Mouse (Mus musculus): ENCODE results near the gene Homez. TPM values are rescaled to one million over a fixed set of nuclear protein-coding genes. Genes with fewer than 3 reads are reported as not detected.

Homez gene
- polyA plus RNA-seq, 1 experiment from 2014 or later, result 5.3 TPM

DNA sequence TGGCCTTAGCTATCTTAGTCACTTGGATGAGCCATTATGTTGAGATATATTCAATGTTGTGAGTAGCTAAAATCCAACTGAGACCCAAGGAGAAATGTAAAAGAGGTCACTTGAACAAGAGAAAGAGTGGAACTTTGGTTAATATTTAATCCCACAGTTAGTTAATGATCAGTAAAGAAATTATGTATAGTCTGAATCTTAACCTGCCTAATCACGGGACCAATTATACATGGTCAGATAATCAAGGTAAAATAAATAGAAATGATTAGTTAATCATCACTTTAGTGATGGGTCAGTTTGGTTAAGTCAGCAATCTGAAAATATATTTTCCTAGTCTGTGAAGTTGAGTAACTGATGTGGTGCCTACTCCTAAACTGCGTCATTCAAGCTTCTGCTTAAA lies 48.5 kb downstream of the Homez start:
- Histone ChIP-seq H3K27ac (replicated peaks) (no peak overlapping the region), H3K4me3 (no peak overlapping the region), H3K27me3 (replicated peaks) (no peaks in the 10 kb centered on the region; the same call in 1 of the 2 replicates), H3K9ac (no peak overlapping the region), H3K4me2 (no peak overlapping the region), H3K4me1 (no peaks in the 10 kb centered on the region), H3K9me3 (no peaks in the 10 kb centered on the region), H3K36me3 (no peaks in the 10 kb centered on the region)
- WGBS, result 83% methylated on average over 2 of the region's 2 CpGs
- ATAC-seq (ENCODE audit: extremely low read depth, insufficient number of reproducible peaks, low FRiP score, low TSS enrichment), result no peak

DNA sequence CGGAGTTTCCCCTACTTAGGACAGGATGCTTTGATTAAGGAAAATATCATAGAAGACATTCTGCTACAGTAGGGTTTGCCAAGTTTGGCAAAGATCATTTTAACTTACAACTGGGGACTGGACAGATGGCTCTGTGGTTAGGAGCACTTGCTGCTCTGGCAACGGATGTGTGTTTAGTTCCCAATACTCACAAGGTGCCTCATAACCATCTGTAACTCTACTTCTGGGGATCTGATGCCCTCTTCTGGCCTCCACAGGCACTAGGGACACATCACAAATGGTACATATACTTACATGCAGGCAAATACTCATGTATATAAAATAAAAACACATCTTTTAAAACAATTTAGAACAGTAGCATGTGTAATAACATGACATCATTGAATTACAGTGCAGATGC lies 53.0 kb downstream of the Homez start:
- no peaks in the 10 kb centered on the region for H3K36me3 ChIP-seq
- H3K4me3 ChIP-seq, result no peak overlapping the region
- no peaks in the 10 kb centered on the region for H3K4me1 ChIP-seq
- no peaks in the 10 kb centered on the region; the same call in 1 of the 2 replicates for H3K27me3 ChIP-seq (replicated peaks)
- no peaks in the 10 kb centered on the region for H3K9me3 ChIP-seq
- no peak for ATAC-seq (ENCODE audit: extremely low read depth, insufficient number of reproducible peaks, low FRiP score, low TSS enrichment)
- H3K4me2 ChIP-seq, result no peak overlapping the region
- H3K27ac ChIP-seq (replicated peaks), result no peak overlapping the region
- WGBS, result 52% methylated on average over 2 of the region's 2 CpGs
- no peak overlapping the region for H3K9ac ChIP-seq

DNA sequence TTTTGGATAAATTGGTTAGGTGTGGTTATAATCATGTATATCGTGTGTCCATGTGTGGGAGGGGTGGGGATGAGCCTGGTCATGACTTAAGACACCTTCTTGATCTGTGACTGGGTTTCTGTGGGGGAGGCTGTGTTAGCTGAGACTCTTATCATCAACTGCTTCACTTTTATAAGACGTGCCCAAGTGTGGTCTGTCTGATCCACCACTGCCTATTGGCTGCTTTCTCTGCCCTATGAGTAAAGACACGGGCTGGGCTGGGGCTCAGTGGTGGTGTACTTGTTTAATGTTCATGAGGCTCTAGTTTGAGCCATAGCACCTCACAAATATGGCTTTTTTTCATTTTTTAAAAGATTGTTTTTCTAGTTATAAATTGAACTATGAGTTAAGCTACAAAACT lies 55.0 kb downstream of the Homez start:
- H3K4me3 ChIP-seq, result no peak overlapping the region
- H3K4me2 ChIP-seq, result no peak overlapping the region
- H3K27ac ChIP-seq (replicated peaks), result no peak overlapping the region
- no peaks in the 10 kb centered on the region for H3K36me3 ChIP-seq
- no peaks in the 10 kb centered on the region for H3K4me1 ChIP-seq
- 41% methylated on average over 3 of the region's 3 CpGs for WGBS
- H3K9me3 ChIP-seq, result no peaks in the 10 kb centered on the region
- H3K27me3 ChIP-seq (replicated peaks), result no peaks in the 10 kb centered on the region; the same call in 1 of the 2 replicates
- H3K9ac ChIP-seq, result no peak overlapping the region
- no peak for ATAC-seq (ENCODE audit: extremely low read depth, insufficient number of reproducible peaks, low FRiP score, low TSS enrichment)

DNA sequence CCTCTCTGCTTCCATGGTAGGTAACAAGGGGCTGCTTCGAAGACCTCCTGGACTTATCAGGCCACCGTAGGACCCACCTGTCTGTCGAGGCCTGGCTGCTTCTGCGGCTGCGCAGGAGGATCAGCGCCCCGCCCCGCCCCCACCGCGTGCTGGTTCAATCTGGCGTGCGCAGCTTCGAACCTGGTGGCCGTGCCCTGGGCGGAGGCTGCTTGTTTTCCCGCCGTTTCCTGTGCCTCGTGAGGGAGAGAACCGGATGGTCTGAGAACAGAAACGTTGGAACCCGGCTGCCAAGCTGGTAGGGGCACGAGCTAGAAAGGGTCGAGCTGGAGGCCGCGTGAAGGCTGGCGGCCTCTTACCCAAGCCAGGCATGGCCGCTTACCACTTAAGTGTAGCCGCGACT lies 56.8 kb downstream of the Homez start, which contains the start of gene Rnf212b:
Gene Rnf212b (plus strand): TSS at position 151 of the 400 bp plus-strand sequence.
- no peak within 1 kb of the TSS for H3K4me2 ChIP-seq
- H3K36me3 ChIP-seq, result no peaks in the 10 kb centered on the region
- no peak within 1 kb of the TSS for H3K9ac ChIP-seq
- H3K4me3 ChIP-seq, result no peak within 1 kb of the TSS
- H3K27ac ChIP-seq (replicated peaks), result no peak within 1 kb of the TSS
- WGBS, result 74% methylated on average over 29 of the region's 29 CpGs
- no peaks in the 10 kb centered on the region; the same call in 1 of the 2 replicates for H3K27me3 ChIP-seq (replicated peaks)
- ATAC-seq (ENCODE audit: extremely low read depth, insufficient number of reproducible peaks, low FRiP score, low TSS enrichment), result no peak
- H3K4me1 ChIP-seq, result peaks cover 11% of the 10 kb centered on the region
- H3K9me3 ChIP-seq, result no peaks in the 10 kb centered on the region

DNA sequence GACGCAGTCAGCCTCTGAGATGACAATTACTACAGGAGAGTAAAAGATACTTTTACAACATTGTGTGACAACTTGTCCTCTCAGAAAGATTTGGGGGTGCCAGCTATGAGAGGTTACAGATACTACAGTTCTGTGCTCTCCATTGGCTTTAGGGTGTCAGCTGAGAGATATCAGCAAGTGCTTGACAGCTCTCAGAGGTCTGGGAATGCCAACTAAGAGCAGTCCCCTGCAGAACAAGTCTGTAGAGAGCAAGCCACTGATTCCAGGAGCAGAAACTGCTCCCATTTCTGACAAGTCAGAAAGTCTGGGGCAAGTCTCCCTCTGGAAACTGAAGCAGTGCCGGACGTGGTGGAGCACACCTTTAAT lies 61.1 kb downstream of the Homez start:
- no peak; the same call in 1 of the 2 replicates for ATAC-seq (ENCODE audit: extremely low read depth, insufficient number of reproducible peaks, low FRiP score, low TSS enrichment)

GRCm38 (mm10) chr14:54808718-54809667 lies 61.8 kb downstream of the Homez start:
- H3K27ac ChIP-seq (replicated peaks), result peak overlapping the region; percentile 87
- no peak overlapping the region for H3K9ac ChIP-seq
- no peak for ATAC-seq (ENCODE audit: extremely low read depth, insufficient number of reproducible peaks, low FRiP score, low TSS enrichment)
- H3K4me2 ChIP-seq, result peak overlapping the region; percentile 33; the same call in 1 of the 2 replicates
- H3K36me3 ChIP-seq, result no peaks in the 10 kb centered on the region
- H3K4me1 ChIP-seq, result peaks cover 14% of the 10 kb centered on the region
- H3K27me3 ChIP-seq (replicated peaks), result no peaks in the 10 kb centered on the region; the same call in 1 of the 2 replicates
- no peaks in the 10 kb centered on the region for H3K9me3 ChIP-seq
- no peak overlapping the region for H3K4me3 ChIP-seq
- WGBS, result 37% methylated on average over 4 of the region's 4 CpGs

More for the DNA sequence above, 61.1 kb downstream of the Homez start:
- Histone ChIP-seq H3K4me2 (peak overlapping the region; percentile 33; the same call in 1 of the 2 replicates), H3K27ac (replicated peaks) (peak overlapping the region; percentile 87), H3K4me3 (no peak overlapping the region), H3K9me3 (no peaks in the 10 kb centered on the region), H3K27me3 (replicated peaks) (no peaks in the 10 kb centered on the region; the same call in 1 of the 2 replicates), H3K4me1 (peaks cover 14% of the 10 kb centered on the region), H3K9ac (no peak overlapping the region), H3K36me3 (no peaks in the 10 kb centered on the region)
- WGBS, result 23% methylated on average over 3 of the region's 3 CpGs

- ATAC-seq (ENCODE audit: extremely low read depth, insufficient number of reproducible peaks, low FRiP score, low TSS enrichment), result no peak
- no peak overlapping the region for H3K4me3 ChIP-seq
- peaks cover 23% of the 10 kb centered on the region for H3K4me1 ChIP-seq
- H3K9ac ChIP-seq, result no peak overlapping the region
- H3K27ac ChIP-seq (replicated peaks), result no peak overlapping the region
- H3K4me2 ChIP-seq, result no peak overlapping the region
- no peaks in the 10 kb centered on the region for H3K27me3 ChIP-seq (replicated peaks)
- 63% methylated on average over 4 of the region's 4 CpGs for WGBS
- no peaks in the 10 kb centered on the region for H3K9me3 ChIP-seq
- H3K36me3 ChIP-seq, result no peaks in the 10 kb centered on the region
Measured at GRCm38 (mm10) chr14:54806124-54806523, 64.6 kb downstream of the Homez start.

Other genes with a start within 250 kb of the Homez start
- gene Psmb11, start 249.5 kb downstream of the Homez start, polyA plus RNA-seq (2015; fragmentation: Nextera tagmentation; extraction: Ambion mirVana), result 0.23 and 0.68 TPM in 2 replicates
- gene Gm17606, start 230.0 kb downstream of the Homez start, polyA plus RNA-seq (2015; fragmentation: Nextera tagmentation; extraction: Ambion mirVana), result not detected in 2 replicates
- 1.7 and 2.1 TPM in 2 replicates for gene Cdh24, start 229.6 kb downstream of the Homez start, polyA plus RNA-seq (2015; fragmentation: Nextera tagmentation; extraction: Ambion mirVana)
- gene 1700123O20Rik, start 184.7 kb downstream of the Homez start, polyA plus RNA-seq (2015; fragmentation: Nextera tagmentation; extraction: Ambion mirVana), result 48.1 and 49.2 TPM in 2 replicates
- gene Acin1, start 184.0 kb downstream of the Homez start, polyA plus RNA-seq (2015; fragmentation: Nextera tagmentation; extraction: Ambion mirVana), result 81.2 and 85.3 TPM in 2 replicates
- gene Gm29776, start 172.1 kb downstream of the Homez start, polyA plus RNA-seq (2015; fragmentation: Nextera tagmentation; extraction: Ambion mirVana), result 0.16 and 0.18 TPM in 2 replicates
- gene Cebpe, start 158.8 kb downstream of the Homez start, polyA plus RNA-seq (2015; fragmentation: Nextera tagmentation; extraction: Ambion mirVana), result 0.11 TPM in 1 of 2 replicates, not detected in the other
- 3.4 and 4.0 TPM in 2 replicates for gene Slc7a8, start 89.0 kb downstream of the Homez start, polyA plus RNA-seq (2015; fragmentation: Nextera tagmentation; extraction: Ambion mirVana)
- gene Rnf212b, start 56.8 kb downstream of the Homez start, polyA plus RNA-seq (2015; fragmentation: Nextera tagmentation; extraction: Ambion mirVana), result not detected in 2 replicates
- gene Ppp1r3e, start 6.6 kb upstream of the Homez start, polyA plus RNA-seq (2015; fragmentation: Nextera tagmentation; extraction: Ambion mirVana), result 1.1 and 1.7 TPM in 2 replicates
- gene Bcl2l2, start 12.4 kb upstream of the Homez start, polyA plus RNA-seq (2015; fragmentation: Nextera tagmentation; extraction: Ambion mirVana), result 2.5 and 2.6 TPM in 2 replicates
- not detected in 2 replicates for gene Gm20521, start 12.5 kb upstream of the Homez start, polyA plus RNA-seq (2015; fragmentation: Nextera tagmentation; extraction: Ambion mirVana)
- 72.3 and 74.0 TPM in 2 replicates for gene Pabpn1, start 21.5 kb upstream of the Homez start, polyA plus RNA-seq (2015; fragmentation: Nextera tagmentation; extraction: Ambion mirVana)
- gene Slc22a17, start 42.2 kb upstream of the Homez start, polyA plus RNA-seq (2015; fragmentation: Nextera tagmentation; extraction: Ambion mirVana), result 33.9 and 37.4 TPM in 2 replicates
- 13.3 and 13.9 TPM in 2 replicates for gene Efs, start 55.2 kb upstream of the Homez start, polyA plus RNA-seq (2015; fragmentation: Nextera tagmentation; extraction: Ambion mirVana)
- gene Il25, start 61.7 kb upstream of the Homez start, polyA plus RNA-seq (2015; fragmentation: Nextera tagmentation; extraction: Ambion mirVana), result not detected in 2 replicates
- 0.49 and 0.98 TPM in 2 replicates for gene Cmtm5, start 65.3 kb upstream of the Homez start, polyA plus RNA-seq (2015; fragmentation: Nextera tagmentation; extraction: Ambion mirVana)
- gene Myh6, start 96.0 kb upstream of the Homez start, polyA plus RNA-seq (2015; fragmentation: Nextera tagmentation; extraction: Ambion mirVana), result 1,796 and 1,858 TPM in 2 replicates
- gene Gm17428, start 106.0 kb upstream of the Homez start, polyA plus RNA-seq (2015; fragmentation: Nextera tagmentation; extraction: Ambion mirVana), result not detected in 2 replicates
- gene Myh7, start 123.7 kb upstream of the Homez start, polyA plus RNA-seq (2015; fragmentation: Nextera tagmentation; extraction: Ambion mirVana), result 3,662 and 3,747 TPM in 2 replicates
- 56.8 and 58.2 TPM in 2 replicates for gene Ngdn, start 144.5 kb upstream of the Homez start, polyA plus RNA-seq (2015; fragmentation: Nextera tagmentation; extraction: Ambion mirVana)
- gene Zfhx2, start 221.4 kb upstream of the Homez start, polyA plus RNA-seq (2015; fragmentation: Nextera tagmentation; extraction: Ambion mirVana), result 3.0 and 3.2 TPM in 2 replicates
- gene Thtpa, start 223.8 kb upstream of the Homez start, polyA plus RNA-seq (2015; fragmentation: Nextera tagmentation; extraction: Ambion mirVana), result 13.8 and 15.9 TPM in 2 replicates
- 7.4 and 7.9 TPM in 2 replicates for gene Ap1g2, start 235.6 kb upstream of the Homez start, polyA plus RNA-seq (2015; fragmentation: Nextera tagmentation; extraction: Ambion mirVana)
- gene Jph4, start 246.0 kb upstream of the Homez start, polyA plus RNA-seq (2015; fragmentation: Nextera tagmentation; extraction: Ambion mirVana), result 0.31 and 0.32 TPM in 2 replicates

All from heart, embryonic 13.5 days (tissue).